Mouse (Mus musculus) kidney, embryonic 16.5 days (tissue): ENCODE results near the gene Ppp1r1b. TPM values are rescaled to one million over a fixed set of nuclear protein-coding genes. Genes with fewer than 3 reads are reported as not detected.
A peak's percentile ranks its signal among the peaks of the same experiment; 100 is the strongest.

Source experiments
- ATAC-seq: fragments of 200-750 bp; cut with Nextera tagmentation; 2 replicates; pipeline ENCODE4 v1.8.0; 2017; ENCODE audit warnings: moderate TSS enrichment; ENCODE audit not compliant: low FRiP score, low TSS enrichment
- H3K27ac ChIP-seq: fragments of 300-500 bp; sonication (generic); 2 replicates; pipeline ENCODE4 v1.5.1; 2014; ENCODE audit warnings: low read length
- H3K27me3 ChIP-seq: fragments of 300-500 bp; sonication (generic); 2 replicates; pipeline ENCODE4 v1.6.1; 2014; ENCODE audit warnings: low read length, control low read depth, mixed read lengths; ENCODE audit not compliant: insufficient read depth
- H3K36me3 ChIP-seq: fragments of 300-500 bp; sonication (generic); 2 replicates; pipeline ENCODE4 v1.6.1; 2014; ENCODE audit warnings: low read length, control low read depth, mixed read lengths; ENCODE audit not compliant: insufficient read depth
- H3K4me1 ChIP-seq: fragments of 300-500 bp; sonication (generic); 2 replicates; pipeline ENCODE4 v1.6.1; 2014; ENCODE audit warnings: low read length, control low read depth, mixed read lengths; ENCODE audit not compliant: insufficient read depth
- H3K4me2 ChIP-seq: fragments of 300-500 bp; sonication (generic); replicated peaks from 2 replicates; pipeline ENCODE4 v1.6.1; 2014; ENCODE audit warnings: low read depth, low read length
- H3K4me3 ChIP-seq: fragments of 300-500 bp; sonication (generic); 2 replicates; pipeline ENCODE4 v1.5.1; 2014; ENCODE audit warnings: mild to moderate bottlenecking, low read length
- H3K9ac ChIP-seq: fragments of 300-500 bp; sonication (generic); replicated peaks from 2 replicates; pipeline ENCODE4 v1.6.1; 2014; ENCODE audit warnings: low read length
- H3K9me3 ChIP-seq: fragments of 300-500 bp; sonication (generic); 2 replicates; pipeline ENCODE4 v1.6.1; 2016; ENCODE audit warnings: low read length, control low read depth
- WGBS: fragments of 180-500 bp; shearing (Covaris S2); extraction: QIAGEN DNeasy Blood & Tissue Kit; methylation state at CpG from one replicate; pipeline ENCODE4 v1.1.7; 2014; 5-methylcytosine and 5-hydroxymethylcytosine counted together
- polyA plus RNA-seq: library from polyadenylated mRNA; unstranded; fragments of >200 nt; fragmentation: Nextera tagmentation; extraction: Ambion mirVana; gene quantifications from 2 replicates; pipeline ENCODE4 v1.2.1, GENCODE M21; 2015

The Ppp1r1b gene
- polyA plus RNA-seq, 1 experiment from 2014 or later = 5.8 TPM

DNA sequence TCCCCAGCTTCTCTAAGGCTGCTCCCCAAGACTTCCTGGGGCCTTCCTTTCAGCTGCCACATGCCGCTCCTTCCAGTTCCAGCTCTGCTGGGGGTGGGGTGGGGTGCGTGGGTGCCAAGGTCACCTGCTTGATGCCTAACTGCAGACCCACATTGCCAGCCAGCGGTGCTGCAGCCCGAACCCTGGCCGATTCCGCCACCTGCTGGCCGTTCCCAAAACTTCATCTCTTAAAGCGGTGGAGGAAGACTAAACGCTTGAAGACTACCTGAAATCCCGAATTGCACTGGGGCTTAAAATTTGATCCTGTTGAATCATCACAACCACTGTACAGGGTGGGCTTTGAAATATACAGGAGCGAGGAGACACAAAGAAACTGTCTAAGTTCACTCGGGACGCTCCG, 3.0 kb upstream of the Ppp1r1b start:
- H3K9me3 ChIP-seq = no peaks in the 10 kb centered on the region
- no peaks in the 10 kb centered on the region for H3K36me3 ChIP-seq
- ATAC-seq = no peak
- H3K4me3 ChIP-seq = peak overlapping the region; percentile 14
- H3K9ac ChIP-seq = no peak overlapping the region
- H3K27me3 ChIP-seq = peaks cover 70% of the 10 kb centered on the region
- H3K4me2 ChIP-seq = peak overlapping the region; percentile 46
- under 1% methylated on average over 14 of the region's 14 CpGs for WGBS
- peaks cover 26% of the 10 kb centered on the region for H3K4me1 ChIP-seq
- H3K27ac ChIP-seq = no peak overlapping the region

DNA sequence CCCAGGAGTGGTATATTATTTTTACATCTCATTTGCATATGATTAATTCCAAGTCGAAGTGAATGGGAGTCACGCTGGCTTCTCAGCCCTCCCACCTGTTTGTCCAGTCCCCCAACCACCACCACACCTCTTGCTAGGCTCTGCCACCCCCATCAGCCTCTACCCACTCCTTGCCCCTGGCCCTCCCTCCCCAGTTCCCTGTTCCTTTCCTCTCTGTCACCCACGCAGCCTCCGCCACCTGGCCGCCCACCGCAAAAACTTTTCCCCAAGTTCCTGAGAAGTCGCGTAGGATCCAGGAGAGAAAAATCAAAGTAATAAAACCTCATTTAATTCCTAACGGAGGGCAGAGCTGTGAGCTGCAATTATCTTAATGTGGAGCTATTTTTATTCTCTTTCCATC, 2.0 kb upstream of the Ppp1r1b start:
- H3K27ac ChIP-seq = no peak overlapping the region
- H3K9me3 ChIP-seq = no peaks in the 10 kb centered on the region
- no peak overlapping the region for H3K4me2 ChIP-seq
- WGBS = 11% methylated on average over 9 of the region's 9 CpGs
- ATAC-seq = no peak
- no peak overlapping the region for H3K4me3 ChIP-seq
- H3K36me3 ChIP-seq = no peaks in the 10 kb centered on the region
- no peak overlapping the region for H3K9ac ChIP-seq
- H3K27me3 ChIP-seq = peaks cover 72% of the 10 kb centered on the region
- H3K4me1 ChIP-seq = peaks cover 26% of the 10 kb centered on the region

DNA sequence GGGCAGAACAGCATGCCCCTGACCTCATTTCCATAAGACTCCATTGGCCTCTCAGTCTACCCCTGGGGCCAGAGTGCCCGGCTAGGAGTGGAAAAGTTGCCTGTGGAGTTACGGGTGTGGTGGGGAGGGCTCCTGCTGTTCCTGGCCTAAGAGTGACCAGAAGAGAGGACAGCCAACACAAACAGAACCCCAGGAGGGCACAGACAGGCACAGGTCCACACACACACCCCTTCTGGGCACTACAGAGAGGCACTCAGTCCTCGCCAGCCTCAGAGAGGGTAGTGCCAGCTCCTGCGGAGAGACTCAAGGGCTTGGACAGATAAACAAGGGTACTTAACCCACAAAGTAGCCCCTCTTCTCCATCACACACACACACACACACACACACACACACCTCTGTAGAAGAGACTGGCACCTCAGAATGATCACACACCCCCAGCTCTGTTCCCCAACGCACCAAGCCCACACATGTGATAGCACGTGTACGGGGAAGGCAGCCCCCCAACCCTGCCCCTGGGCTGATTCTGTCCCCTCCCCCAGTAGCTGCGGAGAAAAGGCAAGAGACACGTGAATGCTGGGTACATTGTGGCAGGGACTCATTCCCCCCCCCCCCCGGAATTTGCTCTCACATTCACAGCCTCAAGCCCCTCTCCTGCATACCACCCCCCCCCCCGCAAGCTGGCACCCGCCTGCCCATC, 670 bp upstream of the Ppp1r1b start:
- ATAC-seq = no peak
- peak overlapping the region; percentile 97 for H3K4me2 ChIP-seq
- peaks cover 17% of the 10 kb centered on the region for H3K4me1 ChIP-seq
- no peak overlapping the region for H3K27ac ChIP-seq
- no peaks in the 10 kb centered on the region for H3K36me3 ChIP-seq
- H3K9me3 ChIP-seq = no peaks in the 10 kb centered on the region
- 10% methylated on average over 10 of the region's 12 CpGs for WGBS
- no peak overlapping the region for H3K4me3 ChIP-seq
- H3K9ac ChIP-seq = no peak overlapping the region
- H3K27me3 ChIP-seq = peaks cover 72% of the 10 kb centered on the region

DNA sequence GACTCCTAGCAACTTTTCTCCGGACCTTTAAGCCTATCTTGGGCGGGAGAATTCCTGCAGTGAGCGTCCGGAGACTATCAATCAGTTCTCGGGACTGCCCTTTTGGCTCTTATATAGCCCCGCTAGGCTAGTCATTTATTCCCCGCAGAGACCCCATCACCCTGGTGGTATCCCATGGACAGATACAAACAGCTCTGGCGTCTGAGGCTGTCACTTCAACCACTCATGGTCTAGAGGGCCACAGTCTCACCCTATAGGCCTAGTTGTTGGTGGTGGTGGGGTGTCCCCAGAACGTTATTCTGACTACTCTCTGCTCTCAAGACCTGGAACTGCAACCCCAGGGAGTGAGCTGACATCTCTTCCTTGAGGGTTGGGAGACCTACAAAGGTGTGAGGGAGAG, 1.1 kb downstream of the Ppp1r1b start:
- H3K9me3 ChIP-seq = no peaks in the 10 kb centered on the region
- H3K4me3 ChIP-seq = peak overlapping the region; percentile 61
- no peak overlapping the region for H3K9ac ChIP-seq
- no peak for ATAC-seq
- H3K27me3 ChIP-seq = peaks cover 70% of the 10 kb centered on the region
- 13% methylated on average over 9 of the region's 9 CpGs for WGBS
- H3K27ac ChIP-seq = no peak overlapping the region
- peak overlapping the region; percentile 97; the same call in 1 of the 2 replicates for H3K4me2 ChIP-seq
- H3K4me1 ChIP-seq = peaks cover 17% of the 10 kb centered on the region
- H3K36me3 ChIP-seq = no peaks in the 10 kb centered on the region

DNA sequence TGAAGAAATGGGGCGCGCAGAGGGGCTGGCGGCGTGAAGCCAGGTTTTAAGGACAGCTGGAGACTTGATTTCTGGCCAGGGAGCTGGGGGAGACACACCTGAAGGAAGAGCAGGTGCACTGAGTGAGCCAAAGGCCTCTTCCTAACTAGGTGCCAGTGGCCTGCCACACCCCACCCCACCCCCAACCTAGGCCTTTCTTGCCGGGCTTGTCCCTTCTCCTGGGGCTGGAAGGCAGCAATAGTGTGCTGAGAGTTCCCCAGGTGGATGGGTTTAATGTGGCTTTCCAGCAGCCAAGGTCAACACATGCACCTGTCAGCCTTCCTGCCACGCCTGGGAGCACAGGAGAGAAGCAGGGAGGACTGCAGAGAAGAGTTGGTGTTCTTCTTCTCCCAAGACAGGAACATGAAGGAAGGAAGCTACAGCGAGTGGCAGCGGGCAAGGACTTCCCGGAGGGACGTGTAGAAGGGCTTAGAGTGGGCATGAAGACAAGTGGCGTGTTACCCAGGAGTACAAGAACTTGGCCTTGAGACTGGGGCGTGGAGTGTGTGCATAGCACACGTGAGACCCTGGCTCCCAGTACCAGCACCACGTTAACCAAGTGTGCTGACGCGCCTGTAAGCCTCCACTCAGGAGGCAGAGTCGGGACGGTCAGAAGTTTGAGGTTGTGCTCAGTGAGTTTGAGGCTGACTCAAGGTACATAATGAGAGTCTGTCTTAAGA, 4.2 kb downstream of the Ppp1r1b start:
- Histone ChIP-seq H3K4me2 (no peak overlapping the region), H3K9ac (no peak overlapping the region), H3K27me3 (peaks cover 45% of the 10 kb centered on the region), H3K4me1 (peaks cover 39% of the 10 kb centered on the region), H3K4me3 (no peak overlapping the region), H3K36me3 (no peaks in the 10 kb centered on the region), H3K27ac (no peak overlapping the region), H3K9me3 (no peaks in the 10 kb centered on the region)
- 76% methylated on average over 18 of the region's 18 CpGs for WGBS
- no peak for ATAC-seq

DNA sequence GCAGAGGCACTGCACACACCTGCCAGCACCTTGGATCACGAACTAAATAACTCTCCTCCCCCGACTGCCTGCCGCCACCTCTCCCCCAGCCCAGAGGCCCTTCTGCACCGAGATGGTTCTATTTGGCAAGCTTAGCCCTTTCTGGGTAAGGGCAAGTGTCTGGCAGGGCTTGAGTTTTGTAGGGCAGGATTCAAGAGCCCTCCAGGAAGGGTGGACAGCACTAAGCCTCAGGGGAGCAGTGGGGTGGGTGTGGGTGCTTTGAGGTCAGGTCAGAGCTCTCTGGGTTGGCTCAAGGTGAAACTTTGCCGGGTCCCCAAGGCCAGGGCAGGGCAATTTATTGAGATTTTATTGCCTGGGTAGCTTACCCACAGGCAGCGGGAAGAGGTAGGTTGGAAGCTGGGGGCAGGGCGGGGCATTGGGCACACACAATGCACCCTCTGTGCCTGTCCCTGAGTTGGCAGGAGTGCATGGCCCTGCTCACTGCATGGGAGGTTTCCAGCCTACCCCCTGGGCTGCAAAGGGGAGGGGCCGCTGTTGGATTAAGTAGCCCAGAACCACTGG, 5.5 kb downstream of the Ppp1r1b start:
- Histone ChIP-seq H3K36me3 (no peaks in the 10 kb centered on the region), H3K4me2 (no peak overlapping the region), H3K27ac (peak overlapping the region; percentile 31; the same call in 1 of the 2 replicates), H3K4me3 (no peak overlapping the region), H3K9me3 (no peaks in the 10 kb centered on the region), H3K27me3 (peaks cover 32% of the 10 kb centered on the region), H3K4me1 (peaks cover 31% of the 10 kb centered on the region), H3K9ac (no peak overlapping the region)
- 23% methylated on average over 8 of the region's 8 CpGs for WGBS
- ATAC-seq = no peak

DNA sequence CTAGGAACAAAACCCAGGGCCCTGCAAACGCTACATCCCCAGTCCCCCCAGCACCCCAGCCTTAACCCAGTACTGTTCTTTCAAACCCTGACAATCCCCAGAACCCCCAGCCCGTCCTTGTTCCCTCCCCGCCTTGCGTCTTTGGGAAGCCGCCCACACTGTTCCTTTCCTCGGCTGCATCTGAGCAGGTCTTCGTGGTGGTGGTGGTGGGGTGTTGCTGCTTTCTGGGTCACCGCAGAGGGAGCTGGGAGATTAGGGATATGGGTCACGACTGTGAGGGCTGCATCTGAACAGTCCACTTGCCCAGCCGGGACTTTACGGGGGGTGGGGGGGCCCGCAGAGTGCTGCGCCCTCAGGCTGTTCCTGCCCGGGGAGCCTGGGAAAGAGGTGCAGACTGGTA, 6.2 kb downstream of the Ppp1r1b start:
- Histone ChIP-seq H3K4me1 (peaks cover 31% of the 10 kb centered on the region), H3K27ac (no peak overlapping the region), H3K4me3 (no peak overlapping the region), H3K36me3 (no peaks in the 10 kb centered on the region), H3K9ac (no peak overlapping the region), H3K9me3 (no peaks in the 10 kb centered on the region), H3K4me2 (no peak overlapping the region), H3K27me3 (peaks cover 25% of the 10 kb centered on the region)
- ATAC-seq = no peak
- WGBS = 60% methylated on average over 14 of the region's 14 CpGs

DNA sequence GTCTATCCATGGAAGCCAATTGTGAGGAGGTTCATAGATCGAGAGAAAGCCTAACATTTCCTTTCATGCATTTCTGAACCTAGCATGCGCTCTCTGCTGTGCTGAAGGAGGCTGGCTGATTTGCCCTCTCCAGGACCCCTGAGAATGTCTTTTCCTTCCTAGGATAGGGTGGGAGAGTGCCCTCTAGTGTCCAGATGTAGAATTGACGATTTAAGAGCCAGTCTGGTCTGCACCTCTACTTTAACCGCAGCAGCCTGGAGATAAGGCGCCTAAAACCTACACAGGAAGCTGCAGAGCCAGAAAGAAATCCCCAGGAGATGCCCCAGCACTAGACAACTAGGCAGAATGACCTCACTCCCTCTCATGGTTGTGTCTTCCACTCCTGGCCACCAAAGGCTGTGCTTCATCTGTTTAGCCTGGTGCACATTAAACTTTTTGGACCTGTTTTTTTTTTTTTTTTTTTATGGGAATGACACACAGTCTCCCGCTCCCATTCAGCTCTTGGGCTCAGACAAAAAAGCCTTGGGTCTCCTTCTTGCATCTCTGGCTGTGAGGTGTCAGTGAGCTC, 7.6 kb downstream of the Ppp1r1b start:
- H3K4me1 ChIP-seq = peaks cover 44% of the 10 kb centered on the region
- no peak overlapping the region for H3K4me3 ChIP-seq
- no peak overlapping the region for H3K27ac ChIP-seq
- ATAC-seq = no peak
- no peak overlapping the region for H3K4me2 ChIP-seq
- H3K9me3 ChIP-seq = no peaks in the 10 kb centered on the region
- WGBS = 8% methylated on average over 6 of the region's 6 CpGs
- no peak overlapping the region for H3K9ac ChIP-seq
- H3K36me3 ChIP-seq = no peaks in the 10 kb centered on the region
- peaks cover 11% of the 10 kb centered on the region for H3K27me3 ChIP-seq

DNA sequence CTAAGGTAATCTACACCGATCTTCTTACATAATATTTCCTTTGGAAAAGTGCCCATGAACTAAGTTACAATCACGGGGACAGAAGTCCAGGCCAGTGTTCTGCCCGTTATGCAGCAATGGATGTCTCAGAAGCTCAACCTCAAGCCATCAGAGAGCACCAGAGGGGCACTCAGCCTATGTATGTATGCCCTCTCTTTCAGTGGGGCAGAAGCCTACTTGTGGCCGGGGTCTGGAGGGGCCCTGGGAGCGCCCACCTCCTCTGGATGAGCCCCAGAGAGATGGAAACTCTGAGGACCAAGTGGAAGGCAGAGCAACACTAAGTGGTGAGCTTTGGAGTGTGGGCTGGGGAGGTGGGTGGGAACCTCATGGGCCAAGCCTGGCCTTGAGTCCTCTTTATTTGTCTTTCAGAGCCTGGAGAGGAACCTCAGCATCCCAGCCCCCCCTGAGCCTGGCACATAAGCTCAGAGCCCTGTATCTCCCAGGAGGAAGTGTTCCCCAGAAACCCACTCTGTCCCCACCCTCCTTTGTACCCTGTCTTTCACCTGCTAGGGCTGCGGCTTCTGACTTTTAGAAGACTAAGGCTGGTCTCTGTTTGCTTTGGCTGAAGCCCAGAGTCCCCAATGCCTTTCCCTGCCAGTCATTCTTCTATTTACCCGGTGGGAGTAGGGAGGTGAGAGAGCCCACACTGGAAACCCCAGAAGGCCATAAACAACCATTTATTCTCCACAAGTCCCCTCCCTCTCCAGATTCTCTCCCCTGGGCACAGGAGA, 8.6 kb downstream of the Ppp1r1b start:
- peak overlapping the region; percentile 91 for H3K27ac ChIP-seq
- no peak for ATAC-seq
- H3K36me3 ChIP-seq = no peaks in the 10 kb centered on the region
- peaks cover 52% of the 10 kb centered on the region for H3K4me1 ChIP-seq
- H3K4me3 ChIP-seq = no peak overlapping the region
- H3K4me2 ChIP-seq = peak overlapping the region; percentile 78
- 0 out of 2 replicates have a peak, but pooled peaks cover 3% of the 10 kb centered on the region for H3K27me3 ChIP-seq
- no peaks in the 10 kb centered on the region for H3K9me3 ChIP-seq
- 62% methylated on average over 7 of the region's 7 CpGs for WGBS
- peak overlapping the region; percentile 79 for H3K9ac ChIP-seq
